Mouse (Mus musculus) kidney, adult 18-20 months (tissue): Measurements from ENCODE around the gene Aspscr1.

Experiments
- DNase-seq: peaks from one replicate; pipeline ENCODE4 v3.0.0; 2021

Gene Aspscr1

GRCm38 (mm10) chr11:120715131-120715530, 42.4 kb downstream of the Aspscr1 start:
- no peak for DNase-seq

DNA sequence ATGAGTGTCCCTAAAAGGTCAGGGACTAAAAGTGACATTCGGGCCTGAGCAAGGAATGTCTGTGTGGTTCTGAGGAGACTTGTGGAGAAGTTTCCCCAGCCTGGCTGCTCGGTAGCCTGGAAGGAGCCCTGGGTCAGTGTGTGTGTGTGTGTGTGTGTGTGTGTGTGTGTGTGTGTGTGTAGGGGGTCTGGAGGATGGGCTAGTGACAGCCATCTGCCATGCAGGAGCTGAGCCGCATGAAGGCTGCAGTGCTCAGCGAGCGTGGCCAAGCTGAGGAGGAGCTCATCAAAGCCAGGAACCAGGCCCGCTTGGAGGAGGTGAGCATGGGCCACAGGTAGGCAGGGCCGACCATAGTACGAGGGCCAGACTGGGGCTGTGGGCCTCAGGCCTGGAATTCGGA, 46.5 kb downstream of the Aspscr1 start:
- no peak for DNase-seq

GRCm38 (mm10) chr11:120719841-120720376, 47.1 kb downstream of the Aspscr1 start:
- no peak for DNase-seq

- peak; percentile 90 for DNase-seq
These were observed 47.7 kb downstream of the Aspscr1 start for GRCm38 (mm10) chr11:120720450-120720849.

- DNase-seq, result peak; percentile 70
These were observed 48.6 kb downstream of the Aspscr1 start, which contains the start of gene Rac3 for GRCm38 (mm10) chr11:120721124-120722066. Gene Rac3, plus strand, starts transcription at chr11:120721470.

GRCm38 (mm10) chr11:120722067-120722630, 49.4 kb downstream of the Aspscr1 start:
- DNase-seq, result peak; percentile 48

GRCm38 (mm10) chr11:120722761-120723382, 50.1 kb downstream of the Aspscr1 start:
- DNase-seq, result peak; percentile 59

DNA sequence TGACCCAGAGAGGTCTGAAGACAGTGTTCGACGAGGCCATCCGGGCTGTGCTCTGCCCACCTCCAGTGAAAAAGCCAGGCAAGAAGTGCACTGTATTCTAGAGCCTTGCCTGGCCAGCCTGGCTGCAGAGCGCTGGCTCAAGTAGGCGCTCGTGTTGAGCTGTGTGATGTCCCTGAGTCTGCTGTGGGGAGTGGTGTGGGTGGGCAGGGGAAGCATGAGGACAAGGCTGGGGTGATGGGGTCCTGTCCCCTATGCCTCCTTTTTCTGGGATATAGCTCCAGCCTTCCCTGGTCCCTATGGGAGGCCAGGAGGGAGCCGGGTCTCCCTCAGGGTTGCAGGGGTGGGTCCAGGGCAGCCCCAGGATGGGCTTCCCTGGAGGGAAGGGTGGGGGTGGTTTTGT, 50.7 kb downstream of the Aspscr1 start:
- no peak for DNase-seq

- no peak for DNase-seq
These were observed 53.7 kb downstream of the Aspscr1 start for GRCm38 (mm10) chr11:120726243-120727168.

- DNase-seq, result peak; percentile 93
These were observed 54.4 kb downstream of the Aspscr1 start, which contains the start of gene Dcxr for GRCm38 (mm10) chr11:120727169-120727527. Gene Dcxr, minus strand, starts transcription at chr11:120727281.

GRCm38 (mm10) chr11:120727564-120727963, 54.8 kb downstream of the Aspscr1 start:
- no peak for DNase-seq

DNA sequence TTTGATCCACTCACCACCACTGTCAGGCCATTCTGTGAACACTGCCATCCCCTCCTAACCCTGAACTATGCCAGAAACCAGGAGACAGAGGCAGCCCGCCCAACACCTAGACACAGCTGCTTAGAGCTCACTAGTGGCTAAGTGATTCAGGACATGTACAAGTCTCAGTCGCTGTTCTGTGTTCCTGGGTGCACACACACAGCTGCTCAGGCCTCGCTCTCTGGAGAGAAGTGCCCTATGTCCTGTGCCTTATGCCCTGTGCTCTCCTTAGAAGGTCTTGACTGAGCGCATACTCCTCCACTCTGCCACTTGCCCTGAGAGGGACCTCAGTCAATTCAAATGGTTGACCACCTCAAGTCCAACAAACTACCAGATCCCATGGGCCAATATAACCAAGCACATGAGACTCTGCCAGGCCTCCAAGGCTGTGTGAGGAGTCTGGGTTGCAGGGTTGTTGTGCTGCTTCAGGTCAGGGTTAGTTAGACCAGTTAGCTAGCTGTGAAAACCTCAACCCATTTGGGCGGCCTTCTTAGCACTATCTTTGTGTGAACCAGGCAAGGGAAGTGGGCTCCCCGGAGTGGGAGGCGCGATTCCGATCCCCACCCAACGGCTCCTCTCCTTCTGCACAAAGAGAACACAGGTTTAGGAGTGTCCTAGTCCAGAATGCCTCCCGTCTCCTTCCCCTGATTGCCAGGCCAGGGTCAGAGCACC, 55.9 kb downstream of the Aspscr1 start:
- no peak for DNase-seq

GRCm38 (mm10) chr11:120729432-120730050, 56.8 kb downstream of the Aspscr1 start:
- peak; percentile 58 for DNase-seq

DNA sequence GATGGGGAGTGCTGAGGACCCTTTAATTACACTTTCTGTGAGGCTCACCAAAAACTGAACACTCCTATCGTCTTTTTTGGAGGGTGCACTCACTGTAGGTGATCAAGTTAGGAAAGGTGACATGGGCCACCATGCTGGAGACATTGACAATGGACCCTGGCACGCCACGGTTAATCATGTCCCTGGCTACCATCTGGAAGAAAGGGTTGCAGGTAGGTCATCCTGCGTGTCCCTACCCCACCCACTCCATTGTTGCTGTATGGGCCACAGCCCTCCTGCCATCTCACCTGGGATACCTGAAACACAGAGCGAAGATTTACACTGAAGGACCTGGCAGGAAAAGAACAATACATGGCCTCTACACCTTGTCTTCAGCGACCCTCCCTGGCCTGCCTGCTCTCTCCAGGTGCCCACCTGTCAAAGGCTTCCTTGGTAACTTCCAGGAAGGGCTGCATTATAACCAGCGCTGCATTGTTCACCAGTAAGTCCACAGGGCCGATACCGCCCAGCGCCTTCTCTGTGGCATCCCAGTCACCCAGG, 57.6 kb downstream of the Aspscr1 start:
- no peak for DNase-seq

GRCm38 (mm10) chr11:120731395-120731794, 58.6 kb downstream of the Aspscr1 start:
- DNase-seq, result no peak

GRCm38 (mm10) chr11:120731858-120732680, 59.3 kb downstream of the Aspscr1 start, which contains the start of gene Cbr2:
Gene Cbr2, minus strand, starts transcription at chr11:120732114.
- DNase-seq, result no peak

GRCm38 (mm10) chr11:120733521-120733920, 60.7 kb downstream of the Aspscr1 start:
- peak; percentile 62 for DNase-seq

- DNase-seq, result no peak
These were observed 63.7 kb downstream of the Aspscr1 start for GRCm38 (mm10) chr11:120736424-120736823.

DNA sequence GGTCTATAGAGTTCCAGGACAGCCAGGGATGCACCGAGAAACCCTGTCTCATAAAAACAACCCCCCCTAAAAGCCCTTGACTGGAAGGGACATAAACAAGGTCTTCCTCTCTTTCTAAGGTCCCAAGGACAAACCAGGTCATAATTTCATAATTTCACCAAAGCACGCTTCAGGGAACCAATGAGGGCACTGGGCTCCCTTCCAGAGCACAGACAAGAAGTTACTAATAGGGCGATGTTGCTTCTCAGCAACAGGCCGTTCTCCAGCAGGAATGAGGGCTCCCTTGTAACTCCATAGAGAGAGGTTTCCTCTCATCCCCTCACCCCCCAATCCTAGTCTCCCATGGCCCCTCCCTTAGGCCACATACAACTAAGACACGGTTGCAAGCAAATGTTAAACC, 68.2 kb downstream of the Aspscr1 start:
- DNase-seq, result no peak
